Mouse (Mus musculus) spleen, adult 2 months (tissue): ENCODE measurements around the gene Atf6b.

Experiments
- CTCF ChIP-seq: fragments of 200-500 bp; IDR thresholded peaks from 2 replicates; pipeline ENCODE4 v1.5.1; 2011; ENCODE audit warnings: mild to moderate bottlenecking, inconsistent platforms; ENCODE audit not compliant: insufficient read depth, insufficient read length, insufficient replicate concordance; ENCODE audit errors: extremely low read depth
- POLR2A ChIP-seq: fragments of 200-500 bp; IDR thresholded peaks from 2 replicates; pipeline ENCODE4 v1.6.1; 2011; ENCODE audit warnings: low read depth, low read length, inconsistent platforms

GRCm38 (mm10) chr17:34664472-34664871 lies 17.5 kb downstream of the Atf6b start:
- TF ChIP-seq CTCF (no peak), POLR2A (no peak)
